Mouse (Mus musculus) heart, adult 2 months (tissue): ENCODE measurements around the gene Ugt1a5.

Experiments
- CTCF ChIP-seq: fragments of 200-600 bp; IDR thresholded peaks from 2 replicates; pipeline ENCODE4 v1.8.1; 2022; ENCODE audit warnings: antibody characterized with exemption, mild to moderate bottlenecking, moderate library complexity
- EP300 ChIP-seq: fragments of 200-500 bp; IDR thresholded peaks from 2 replicates; pipeline ENCODE4 v1.6.1; 2011; ENCODE audit warnings: low read depth, low read length, control low read depth; ENCODE audit not compliant: insufficient read depth
- POLR2A ChIP-seq: fragments of 200-500 bp; IDR thresholded peaks from 2 replicates; pipeline ENCODE4 v1.6.1; 2011; ENCODE audit warnings: mild to moderate bottlenecking, low read depth, low read length, control low read depth; ENCODE audit not compliant: insufficient read depth

- TF ChIP-seq EP300 (no peak), CTCF (no peak), POLR2A (no peak)
Observed at GRCm38 (mm10) chr1:88230421-88230820, 64.6 kb downstream of the Ugt1a5 start.
